Mouse (Mus musculus) kidney, postnatal 4 days (tissue): ENCODE measurements around the gene Nlrp4e.
"Not testable (repeated sequence)": the region's sequence is repeated elsewhere in the genome, so short reads cannot be mapped to it uniquely, and the experiment has no call there.

Source experiments
- DNase-seq, 2 experiments: peaks; one replicate each; pipeline ENCODE4 v3.0.0; 2021; ENCODE audit warnings: mixed read lengths in 2 of 2

Gene Nlrp4e

DNA sequence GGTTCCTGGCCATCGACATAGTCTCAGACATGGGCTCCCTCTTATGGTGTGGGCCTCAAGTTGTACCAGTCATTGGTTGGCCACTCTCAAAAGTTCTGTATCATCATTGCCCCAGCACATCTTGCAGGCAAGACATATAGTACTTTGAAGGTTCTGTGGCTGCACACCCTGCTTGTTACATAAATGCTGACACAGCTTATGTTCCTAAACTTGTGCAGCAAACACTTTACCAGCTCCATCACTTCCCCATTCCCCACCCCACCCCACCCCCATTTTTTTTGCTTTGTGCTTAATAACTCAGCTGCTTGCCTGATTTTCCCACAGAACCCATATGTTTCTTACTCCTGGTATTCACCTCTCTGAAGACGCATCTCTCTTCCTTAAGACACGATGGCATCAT is at the start of gene Nlrp4e:
Nlrp4e (plus strand) TSS at position 301 of the 400 bp plus-strand sequence.
- DNase-seq = not testable (repeated sequence)

DNA sequence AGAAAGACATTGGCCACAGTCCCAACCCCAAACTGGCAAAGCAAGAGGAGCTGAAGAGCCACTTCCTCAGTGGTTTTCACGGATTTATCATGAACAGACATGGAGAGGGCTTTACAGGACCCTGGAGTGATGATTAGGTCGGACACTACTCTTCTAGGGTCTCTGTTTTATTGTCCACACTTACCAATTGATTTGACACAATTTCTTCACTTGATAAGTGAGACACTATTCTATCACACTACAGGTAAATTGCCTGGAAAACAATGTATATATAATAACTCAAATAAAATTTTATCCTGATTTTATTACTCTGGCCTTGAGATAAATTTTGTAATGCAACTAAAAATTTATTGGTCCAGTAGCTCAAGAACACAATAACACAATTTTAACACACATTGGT is 49.4 kb upstream of the Nlrp4e start, which contains the start of gene Vmn1r166:
Vmn1r166 (minus strand) TSS at position 101 of the 400 bp plus-strand sequence.
- DNase-seq = not testable (repeated sequence)

GRCm38 (mm10) chr7:23278800-23279199 is 22.2 kb upstream of the Nlrp4e start, which contains the start of gene Gm6902:
Gm6902 (minus strand) TSS chr7:23278900.
- not testable (repeated sequence) for DNase-seq

GRCm38 (mm10) chr7:23358311-23358710 is 57.3 kb downstream of the Nlrp4e start:
- not testable (repeated sequence) for DNase-seq

DNA sequence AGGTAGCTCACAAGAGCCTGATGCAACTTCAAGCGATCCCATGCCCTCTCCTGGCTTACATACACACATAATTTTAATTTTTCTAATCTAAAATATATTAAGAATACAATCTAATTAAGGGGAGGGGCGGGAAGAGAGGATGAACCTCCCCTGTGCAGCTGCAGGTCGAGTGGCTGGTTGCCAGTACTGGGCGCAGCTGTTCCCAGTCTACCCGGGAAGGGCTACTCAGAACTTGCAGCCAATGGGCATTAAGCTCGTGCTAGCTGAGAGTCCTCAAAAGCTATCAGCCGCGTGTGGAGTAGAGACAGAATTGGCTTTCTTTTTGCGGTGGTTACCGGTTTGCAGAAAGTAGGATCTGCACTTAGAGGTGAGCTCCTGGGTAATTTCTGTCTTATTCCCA is 84.6 kb downstream of the Nlrp4e start, which contains the start of gene Nlrp5:
Nlrp5 (plus strand) TSS at position 301 of the 400 bp plus-strand sequence.
- DNase-seq = no peak
